Mouse (Mus musculus) ES-E14 (cell line): ENCODE data around the gene Man2b1. TPM values are rescaled to one million over a fixed set of nuclear protein-coding genes. Genes with fewer than 3 reads are reported as not detected.

Experiments used
- DNase-seq: peaks from one replicate; pipeline ENCODE4 v3.0.0-alpha.2; 2013; ENCODE audit warnings: low read depth, low spot score
- H3K27ac ChIP-seq: 2 replicates; pipeline ENCODE4 v1.5.1; 2012; ENCODE audit warnings: low read depth, mild to moderate bottlenecking, low read length, moderate library complexity, mixed read lengths; ENCODE audit not compliant: poor library complexity, insufficient read depth, severe bottlenecking
- H3K36me3 ChIP-seq: 2 replicates; pipeline ENCODE4 v1.6.1; 2012; ENCODE audit warnings: mild to moderate bottlenecking, low read length, moderate library complexity, mixed read lengths; ENCODE audit not compliant: control insufficient read depth, poor library complexity, insufficient read depth, severe bottlenecking
- H3K4me1 ChIP-seq, 2 experiments: fragments of 150-350 bp in 1 of 2; sonication (generic) in 1 of 2; 2 replicates each; pipeline ENCODE4 v1.6.1; 2012; ENCODE audit warnings: low read length in 2 of 2, mild to moderate bottlenecking in 1 of 2, mixed read lengths in 1 of 2; ENCODE audit not compliant: control insufficient read depth in 2 of 2, insufficient read depth in 2 of 2, poor library complexity in 1 of 2
- H3K4me3 ChIP-seq, 2 experiments: fragments of 150-350 bp in 1 of 2; sonication (generic) in 1 of 2; 2 replicates each; pipeline ENCODE4 v1.5.1; 2012; ENCODE audit warnings: low read length in 2 of 2, low read depth in 1 of 2, mild to moderate bottlenecking in 1 of 2, mixed read lengths in 1 of 2; ENCODE audit not compliant: insufficient read depth in 1 of 2, poor library complexity in 1 of 2, severe bottlenecking in 1 of 2
- H3K9ac ChIP-seq: 2 replicates; pipeline ENCODE4 v1.6.1; 2012; ENCODE audit warnings: low read depth, mild to moderate bottlenecking, low read length, mixed read lengths; ENCODE audit not compliant: poor library complexity, insufficient read depth, severe bottlenecking
- H3K9me3 ChIP-seq: fragments of 150-350 bp; sonication (generic); 2 replicates; pipeline ENCODE4 v1.6.1; 2012; ENCODE audit warnings: low read depth, mild to moderate bottlenecking, low read length; ENCODE audit not compliant: control insufficient read depth, insufficient read depth
- CHD2 ChIP-seq: IDR thresholded peaks from 2 replicates; pipeline ENCODE4 v1.6.1; 2014; ENCODE audit warnings: mild to moderate bottlenecking, low read depth, low read length, inconsistent platforms
- HCFC1 ChIP-seq: IDR thresholded peaks from 2 replicates; pipeline ENCODE4 v1.6.1; 2012; ENCODE audit warnings: low read length, inconsistent platforms, borderline replicate concordance; ENCODE audit not compliant: insufficient read depth
- MAFK ChIP-seq: IDR thresholded peaks from 2 replicates; pipeline ENCODE4 v1.6.1; 2014; ENCODE audit warnings: mild to moderate bottlenecking, low read depth, low read length, inconsistent platforms; ENCODE audit not compliant: insufficient read depth
- ZC3H11A ChIP-seq: IDR thresholded peaks from 2 replicates; pipeline ENCODE4 v1.6.1; 2012; ENCODE audit warnings: low read depth, mild to moderate bottlenecking, inconsistent platforms, low read length, borderline replicate concordance
- ZNF384 ChIP-seq: IDR thresholded peaks from 2 replicates; pipeline ENCODE4 v1.6.1; 2012; ENCODE audit warnings: low read depth, low read length, inconsistent platforms
- in situ Hi-C, 2 experiments: fragments of 600-800 bp; cut with MboI; formaldehyde crosslinking; loops; one replicate each; pipeline ENCODE4 v1.15.1; 2025; ENCODE audit warnings: low sequenced_read_pairs in 2 of 2, inconsistent platforms in 1 of 2; ENCODE audit not compliant: unreplicated experiment in 2 of 2
- total RNA-seq: library from RNA; depleted of rRNA; stranded (reverse); fragments of 300-350 nt; gene quantifications from 2 replicates; pipeline ENCODE4 v1.2.3, GENCODE M21; 2012

Man2b1 gene
- total RNA-seq, 1 experiment: 40.2 TPM

GRCm38 (mm10) chr8:85037681-85038531 lies 45.2 kb upstream of the Man2b1 start:
- Histone ChIP-seq H3K4me1 (peaks cover 0 to 8% of the 10 kb centered on the region in 2 experiments; a peak in 2 of 4 replicates), H3K36me3 (peaks cover 19% of the 10 kb centered on the region), H3K9me3 (no peaks in the 10 kb centered on the region), H3K9ac (peak overlapping the region; percentile 99), H3K27ac (peak overlapping the region; percentile 97), H3K4me3 (peak overlapping the region; percentile 77 to 96)
- DNase-seq: no peak
- TF ChIP-seq MAFK (no peak), ZC3H11A (no peak), ZNF384 (no peak), CHD2 (no peak)
- in situ Hi-C loops: no loop called here

GRCm38 (mm10) chr8:85043619-85044018 lies 39.5 kb upstream of the Man2b1 start:
- Histone ChIP-seq H3K9ac (no peak overlapping the region), H3K27ac (no peak overlapping the region), H3K4me3 (no peak overlapping the region), H3K4me1 (peaks cover 2 to 7% of the 10 kb centered on the region in 2 experiments; a peak in 2 of 4 replicates), H3K36me3 (peaks cover 64% of the 10 kb centered on the region), H3K9me3 (no peaks in the 10 kb centered on the region)
- in situ Hi-C loops: no loop called here
- no peak for DNase-seq
- TF ChIP-seq ZNF384 (no peak), MAFK (no peak), CHD2 (no peak), HCFC1 (no peak), ZC3H11A (no peak)

- Histone ChIP-seq H3K36me3 (peaks cover 39% of the 10 kb centered on the region), H3K4me1 (peaks cover 0 to 9% of the 10 kb centered on the region in 2 experiments; a peak in 1 of 4 replicates), H3K4me3 (no peak overlapping the region), H3K27ac (no peak overlapping the region), H3K9ac (no peak overlapping the region), H3K9me3 (no peaks in the 10 kb centered on the region)
- no peak for DNase-seq
- TF ChIP-seq CHD2 (no peak), ZC3H11A (no peak), ZNF384 (no peak), MAFK (no peak), HCFC1 (no peak)
- in situ Hi-C loops: no loop called here
Measured at GRCm38 (mm10) chr8:85057367-85057766, 25.7 kb upstream of the Man2b1 start.

GRCm38 (mm10) chr8:85059879-85060616 lies 23.0 kb upstream of the Man2b1 start, which contains the start of gene Fbxw9:
TSS of gene Fbxw9 (plus strand) at chr8:85060055.
- in situ Hi-C loops: no loop called here
- Histone ChIP-seq H3K9me3 (no peaks in the 10 kb centered on the region), H3K4me1 (peaks cover 0 to 3% of the 10 kb centered on the region in 2 experiments; a peak in 1 of 4 replicates), H3K9ac (peak within 1 kb of the TSS; percentile 80), H3K27ac (no peak within 1 kb of the TSS), H3K36me3 (peaks cover 13% of the 10 kb centered on the region), H3K4me3 (peak within 1 kb of the TSS; percentile 79 to 90)
- DNase-seq: peak; percentile 91
- TF ChIP-seq ZNF384: no peak
- TF ChIP-seq HCFC1: peak; percentile 82
